Mouse (Mus musculus): Measurements from ENCODE around the gene Scamp1. TPM values are rescaled to one million over a fixed set of nuclear protein-coding genes. Genes with fewer than 3 reads are reported as not detected.
A peak's percentile ranks its signal among the peaks of the same experiment; 100 is the strongest.
"Not testable (repeated sequence)": the region's sequence is repeated elsewhere in the genome, so short reads cannot be mapped to it uniquely, and the experiment has no call there.

Gene Scamp1
- total RNA-seq (2021): 100 to 1,000 TPM; 142 to 170 TPM
- long read RNA-seq, full-length matches to known transcripts: 178 of 205 reads
- long read RNA-seq, partial matches to known transcripts: 2 of 205 reads
- long read RNA-seq, other reads (novel, unspliced or antisense): 25 of 205 reads

GRCm38 (mm10) chr13:94285281-94285871 lies at the start of gene Scamp1:
Gene Scamp1 (minus strand): TSS chr13:94285857.
- DNase-seq (ENCODE audit: low spot score in 2 of 2): peak; percentile 90 to 95

DNA sequence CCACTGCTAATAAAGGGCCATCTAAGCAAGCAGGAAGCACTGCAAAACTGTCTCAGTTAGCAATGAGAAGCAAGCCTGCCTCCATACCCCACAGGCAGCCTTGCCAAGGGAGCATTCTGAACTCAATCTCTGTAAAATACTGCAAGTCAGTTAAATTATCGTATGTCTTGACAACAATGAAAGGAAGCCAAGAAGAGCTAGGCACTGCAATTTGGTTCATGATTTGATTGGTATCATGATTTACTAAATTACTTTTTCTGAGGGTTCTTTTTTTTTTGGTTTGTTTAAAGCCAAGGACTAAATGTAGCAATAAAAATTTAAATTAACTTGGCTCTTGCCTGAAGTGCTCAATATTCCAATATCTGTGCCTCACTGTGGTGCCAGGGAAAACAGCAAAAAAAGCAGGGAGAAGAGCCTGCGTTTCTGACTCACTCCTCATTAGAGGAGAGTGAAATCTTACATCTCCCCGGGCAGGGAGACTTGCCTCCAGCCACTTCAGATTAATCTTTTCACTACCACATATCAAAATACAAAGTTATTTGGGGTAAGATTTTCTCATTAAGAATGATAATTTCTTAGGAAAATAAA lies 44.8 kb upstream of the Scamp1 start:
- DNase-seq (ENCODE audit: low spot score in 2 of 2): no peak

- DNase-seq (ENCODE audit: low spot score in 2 of 2): not testable (repeated sequence)
These were observed 43.3 kb upstream of the Scamp1 start for GRCm38 (mm10) chr13:94329005-94329404.

- DNase-seq (ENCODE audit: low spot score in 2 of 2): no peak
These were observed 42.4 kb upstream of the Scamp1 start for GRCm38 (mm10) chr13:94328063-94328462.

DNA sequence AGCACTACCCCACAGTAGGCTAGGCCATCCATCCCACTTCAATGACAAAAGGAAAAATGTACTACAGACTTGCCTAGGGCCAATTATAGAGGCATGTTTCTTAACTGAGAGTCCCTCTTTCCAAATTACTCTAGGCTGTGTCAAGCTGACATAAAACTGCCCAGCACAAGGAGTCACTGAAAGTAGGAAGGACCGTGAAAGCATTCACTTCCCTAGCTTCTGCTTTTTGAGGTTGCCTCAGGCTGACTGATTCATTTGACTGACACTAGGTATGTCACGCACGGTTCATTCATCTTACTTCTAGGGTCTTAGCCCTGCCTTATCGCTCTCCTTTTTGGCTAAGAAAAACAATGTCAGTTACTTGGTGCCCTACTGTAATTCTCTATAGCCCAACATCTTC lies 36.8 kb upstream of the Scamp1 start:
- no peak for DNase-seq (ENCODE audit: low spot score in 2 of 2)

DNA sequence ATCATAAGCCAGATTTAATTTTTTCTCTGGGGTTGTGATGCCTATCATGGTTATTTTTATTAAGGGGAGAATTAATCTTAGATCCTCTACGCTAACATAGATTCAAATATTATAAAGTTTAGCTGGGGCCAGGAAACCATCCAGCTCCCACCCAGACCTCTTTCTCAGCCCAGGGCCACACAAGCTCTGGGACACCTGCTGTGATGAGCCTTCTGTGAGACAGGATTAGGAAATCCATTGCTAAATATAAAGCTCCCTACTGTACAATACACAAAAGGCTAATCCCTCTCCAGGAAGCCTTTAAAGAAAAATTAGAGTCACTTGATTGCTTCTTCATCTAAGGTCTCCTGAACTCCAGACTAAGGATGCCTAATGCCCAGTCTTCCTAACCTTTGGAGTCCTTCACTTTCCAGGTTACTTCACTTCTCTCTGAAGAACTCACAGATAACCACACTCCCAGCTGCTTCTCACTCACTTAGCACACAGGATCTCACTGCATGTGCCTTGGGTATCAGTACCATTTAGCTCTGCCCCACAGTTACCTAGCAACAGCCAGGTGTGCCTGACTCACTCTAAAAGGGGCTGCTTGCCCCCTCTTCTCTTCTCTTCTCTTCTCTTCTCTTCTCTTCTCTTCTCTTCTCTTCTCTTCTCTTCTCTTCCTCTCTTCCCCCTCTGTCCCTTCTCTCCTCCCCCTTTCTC lies 35.6 kb upstream of the Scamp1 start:
- DNase-seq (ENCODE audit: low spot score in 2 of 2): no peak

DNA sequence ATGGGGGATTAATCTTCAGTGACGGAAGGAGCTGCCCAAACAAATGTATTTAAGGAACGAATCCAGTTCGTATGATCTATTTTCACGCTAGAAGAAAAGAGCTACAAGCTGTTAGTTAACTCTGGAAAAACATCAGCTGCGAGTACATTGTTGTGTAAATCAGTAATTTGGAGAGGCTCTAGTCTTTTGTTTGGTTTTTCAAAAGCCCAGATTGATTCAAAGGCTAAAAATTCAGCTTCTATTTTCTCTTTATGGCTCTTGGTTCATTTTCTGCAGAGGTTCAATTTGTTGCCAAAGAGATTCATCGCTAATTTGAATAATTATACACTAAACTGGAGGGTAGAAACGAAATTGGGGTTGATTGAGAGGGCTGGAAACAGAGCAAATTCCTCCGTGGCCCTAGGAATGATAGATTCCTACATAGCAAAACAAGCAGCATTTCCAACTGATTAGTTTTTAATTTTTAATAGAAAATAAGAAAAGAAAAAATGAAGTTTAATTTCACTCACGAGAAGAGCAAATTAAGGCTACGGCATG lies 31.4 kb upstream of the Scamp1 start:
- DNase-seq (ENCODE audit: low spot score in 2 of 2): no peak

DNA sequence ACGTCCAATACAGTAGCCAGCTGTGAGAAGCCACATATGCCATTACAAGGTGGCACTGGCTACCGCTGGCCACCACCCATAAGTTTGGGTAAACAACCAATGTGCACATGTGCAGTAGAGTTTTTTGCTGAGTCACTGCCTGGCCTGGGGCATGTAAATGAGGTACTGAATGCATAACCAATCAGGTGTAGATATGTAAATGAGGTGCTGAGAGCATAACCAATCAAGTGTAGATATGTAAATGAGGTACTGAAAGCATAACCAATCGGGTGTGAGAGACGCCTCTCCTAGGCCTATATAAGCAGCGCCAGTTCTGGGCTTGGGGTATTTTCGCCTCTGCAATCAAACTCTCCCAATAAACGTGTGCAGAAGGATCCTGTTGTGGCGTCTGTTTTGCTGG lies 27.2 kb upstream of the Scamp1 start:
- not testable (repeated sequence) for DNase-seq (ENCODE audit: low spot score in 2 of 2)

- no peak for DNase-seq (ENCODE audit: low spot score in 2 of 2)
These were observed 22.6 kb upstream of the Scamp1 start for GRCm38 (mm10) chr13:94308279-94308678.

DNA sequence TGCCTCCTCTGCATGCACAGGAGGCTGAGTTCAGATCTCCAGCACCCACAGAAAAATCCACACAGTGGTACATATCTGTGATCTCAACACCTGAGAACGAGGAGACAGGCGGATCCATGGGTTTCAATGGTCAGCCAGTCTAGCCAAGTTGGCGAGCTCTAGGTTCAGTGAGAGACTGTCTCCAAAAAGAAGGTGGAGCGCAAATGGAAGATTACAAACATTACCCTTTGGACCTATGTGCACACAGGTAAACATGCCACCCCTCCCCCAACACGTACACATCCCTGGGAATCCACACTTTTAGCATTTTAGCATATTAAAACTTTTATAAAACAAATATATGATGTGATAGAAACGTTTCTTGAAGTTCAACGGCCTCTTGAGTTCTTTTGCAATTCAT lies 21.9 kb upstream of the Scamp1 start:
- no peak for DNase-seq (ENCODE audit: low spot score in 2 of 2)

GRCm38 (mm10) chr13:94306968-94307289 lies 21.3 kb upstream of the Scamp1 start:
- DNase-seq (ENCODE audit: low spot score in 2 of 2): no peak

DNA sequence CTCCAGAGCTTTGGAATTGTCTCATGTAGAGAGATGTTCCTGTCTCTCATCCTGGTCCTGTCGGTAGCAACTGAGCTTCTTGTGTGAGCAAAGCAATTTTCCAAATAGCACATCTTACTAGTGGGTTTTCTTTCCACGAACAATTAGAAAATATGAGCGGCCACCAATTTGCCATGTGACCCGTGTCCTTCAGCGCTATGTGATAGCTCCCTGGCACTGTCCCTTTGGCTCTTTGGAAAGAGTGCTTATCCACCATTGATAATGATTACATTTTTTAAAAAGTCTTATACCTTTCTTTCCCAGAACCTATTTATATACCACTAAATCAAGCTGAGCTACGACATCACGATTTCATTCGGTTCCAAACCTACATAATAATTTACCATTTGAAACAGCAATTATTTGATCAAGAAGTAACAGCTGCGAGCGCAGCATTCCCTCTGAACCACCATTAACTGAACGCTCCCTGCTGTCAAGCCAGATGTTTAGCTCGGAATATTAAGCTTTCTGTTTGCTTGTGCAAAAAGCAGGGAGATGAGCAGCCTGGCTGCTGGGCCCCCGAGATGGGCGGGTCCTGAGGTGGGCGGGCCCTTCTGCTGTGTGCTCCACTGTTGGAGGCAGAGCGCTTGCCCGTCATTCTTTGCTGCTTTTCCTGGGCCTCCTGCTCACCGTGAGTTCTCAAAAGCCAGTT lies 20.8 kb upstream of the Scamp1 start:
- peak; percentile 38 to 40 for DNase-seq (ENCODE audit: low spot score in 2 of 2)

DNA sequence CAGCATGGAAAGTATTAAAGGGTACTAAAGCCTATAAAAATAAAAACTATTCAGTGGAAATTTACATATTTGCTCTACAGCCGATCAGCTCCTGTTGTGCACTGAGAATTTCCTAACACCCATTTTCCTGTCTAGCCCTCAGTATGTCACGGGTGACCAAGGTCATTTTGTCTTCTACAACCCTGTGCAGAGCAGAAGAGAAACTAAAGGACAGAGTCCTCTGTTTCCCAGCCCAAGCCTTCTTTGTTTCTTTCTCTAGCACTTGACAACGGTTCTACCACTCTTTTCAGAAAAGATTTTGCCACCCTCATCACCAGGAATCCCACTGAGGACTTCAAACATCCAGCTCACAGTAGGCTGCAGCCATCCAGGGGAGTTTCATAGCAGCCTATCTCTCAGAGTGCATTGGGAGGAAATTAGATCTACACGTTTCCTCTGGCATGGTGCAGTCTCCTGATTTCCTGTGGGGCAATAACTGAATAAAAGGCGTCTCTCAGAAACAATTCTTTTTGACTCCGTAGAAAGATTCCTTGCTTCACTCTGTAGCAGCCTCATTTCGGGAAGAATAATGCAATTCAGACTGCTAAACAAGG lies 15.4 kb upstream of the Scamp1 start:
- DNase-seq (ENCODE audit: low spot score in 2 of 2): no peak

DNA sequence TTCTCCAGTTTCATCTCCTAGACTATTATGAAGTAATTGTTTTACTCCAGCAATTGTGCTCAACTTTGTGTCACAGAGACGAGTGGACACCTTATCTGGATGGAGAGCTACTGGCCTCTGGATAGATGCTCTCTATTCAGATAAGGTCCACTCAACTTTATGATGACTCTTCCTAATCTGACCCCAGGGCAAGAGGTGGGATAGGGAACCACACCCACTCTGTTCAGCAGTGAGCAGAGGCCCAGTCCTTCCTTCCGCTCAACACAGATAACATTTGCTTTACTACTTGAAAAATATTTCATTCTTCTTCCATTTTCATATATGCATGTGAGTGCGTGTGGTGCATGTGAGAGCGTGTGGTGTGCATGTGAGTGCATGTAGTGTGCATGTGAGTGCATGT lies 14.6 kb upstream of the Scamp1 start:
- no peak for DNase-seq (ENCODE audit: low spot score in 2 of 2)

GRCm38 (mm10) chr13:94298401-94298800 lies 12.7 kb upstream of the Scamp1 start:
- DNase-seq (ENCODE audit: low spot score in 2 of 2): no peak

GRCm38 (mm10) chr13:94296371-94296770 lies 10.7 kb upstream of the Scamp1 start:
- DNase-seq (ENCODE audit: low spot score in 2 of 2): no peak

GRCm38 (mm10) chr13:94295922-94296321 lies 10.3 kb upstream of the Scamp1 start:
- DNase-seq (ENCODE audit: low spot score in 2 of 2): no peak

- DNase-seq (ENCODE audit: low spot score in 2 of 2): no peak
These were observed 9.2 kb upstream of the Scamp1 start for GRCm38 (mm10) chr13:94294886-94295285.

- DNase-seq (ENCODE audit: low spot score in 2 of 2): no peak
These were observed 8.3 kb upstream of the Scamp1 start for GRCm38 (mm10) chr13:94293911-94294310.

- peak; percentile 33 to 36 for DNase-seq (ENCODE audit: low spot score in 2 of 2)
These were observed 538 bp upstream of the Scamp1 start for GRCm38 (mm10) chr13:94286195-94286594.

DNA sequence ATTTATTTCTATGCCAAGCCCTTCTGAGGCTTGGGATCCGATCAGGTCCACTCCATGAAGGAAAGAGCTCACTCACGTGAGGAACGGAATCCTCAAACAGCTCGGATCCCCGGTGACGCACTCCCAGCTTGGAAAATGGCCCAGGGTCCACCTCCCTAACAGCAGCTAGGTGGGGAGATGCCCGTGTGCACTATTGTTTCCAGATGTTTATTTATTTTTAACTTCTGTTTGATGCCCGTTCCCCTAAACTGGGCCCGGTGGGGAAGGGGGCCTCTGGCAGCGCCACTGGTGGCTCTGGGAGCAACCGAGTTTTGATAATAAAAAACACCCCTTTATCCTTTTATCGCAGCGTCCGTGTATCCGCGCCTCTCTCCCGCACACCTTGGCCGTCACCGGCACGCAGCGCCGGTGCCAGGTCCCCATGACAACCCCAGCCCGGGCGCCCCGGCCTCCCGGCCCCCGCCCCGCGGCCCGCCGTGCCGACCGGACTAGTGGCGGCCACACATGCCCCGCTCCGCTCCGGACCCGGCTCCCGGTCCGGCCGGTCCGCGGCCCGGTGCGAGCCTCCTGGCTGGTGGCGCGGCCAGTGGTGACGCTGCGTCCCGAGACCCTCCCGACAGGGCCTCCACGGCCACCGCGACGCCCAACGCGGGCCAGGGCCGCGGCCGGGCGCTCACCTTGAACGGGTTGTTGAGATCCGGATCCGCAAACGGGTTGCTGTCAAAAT lies 951 bp downstream of the Scamp1 start:
- peak; percentile 37 to 50 for DNase-seq (ENCODE audit: low spot score in 2 of 2)
